Mouse (Mus musculus) forebrain, embryonic 11.5 days (tissue): ENCODE measurements around the gene Ldb2. TPM values are rescaled to one million over a fixed set of nuclear protein-coding genes. Genes with fewer than 3 reads are reported as not detected.

ENCODE experiments used
- ATAC-seq: fragments of 200-750 bp; cut with Nextera tagmentation; replicated peaks from 2 replicates; pipeline ENCODE4 v1.8.0; 2017; ENCODE audit warnings: moderate TSS enrichment; ENCODE audit not compliant: low FRiP score
- DNase-seq: peaks from one replicate; pipeline ENCODE4 v3.0.0-alpha.2; 2017; ENCODE audit warnings: low spot score
- H3K27ac ChIP-seq: fragments of 300-500 bp; sonication (generic); 2 replicates; pipeline ENCODE4 v1.5.1; 2014; ENCODE audit warnings: low read depth, low read length
- H3K27me3 ChIP-seq: fragments of 300-500 bp; sonication (generic); 2 replicates; pipeline ENCODE4 v1.6.1; 2014; ENCODE audit warnings: mild to moderate bottlenecking, low read length, mixed read lengths; ENCODE audit not compliant: control insufficient read depth, insufficient read depth
- H3K36me3 ChIP-seq: fragments of 300-500 bp; sonication (generic); 2 replicates; pipeline ENCODE4 v1.6.1; 2014; ENCODE audit warnings: mild to moderate bottlenecking, low read length, moderate library complexity, mixed read lengths; ENCODE audit not compliant: control insufficient read depth, insufficient read depth
- H3K4me1 ChIP-seq: fragments of 300-500 bp; sonication (generic); replicated peaks from 2 replicates; pipeline ENCODE4 v1.6.1; 2014; ENCODE audit warnings: low read length, mixed read lengths; ENCODE audit not compliant: control insufficient read depth, insufficient read depth
- H3K4me2 ChIP-seq: fragments of 300-500 bp; sonication (generic); 2 replicates; pipeline ENCODE4 v1.6.1; 2014; ENCODE audit warnings: low read depth, mild to moderate bottlenecking, low read length, moderate library complexity, mixed read lengths; ENCODE audit not compliant: severe bottlenecking
- H3K4me3 ChIP-seq: fragments of 300-500 bp; sonication (generic); 2 replicates; pipeline ENCODE4 v1.5.1; 2014; ENCODE audit warnings: low read depth, low read length
- H3K9ac ChIP-seq: fragments of 300-500 bp; sonication (generic); 2 replicates; pipeline ENCODE4 v1.6.1; 2014; ENCODE audit warnings: low read length
- H3K9me3 ChIP-seq: fragments of 300-500 bp; sonication (generic); 2 replicates; pipeline ENCODE4 v1.6.1; 2016; ENCODE audit warnings: low read length, mixed read lengths; ENCODE audit not compliant: control insufficient read depth
- WGBS: fragments of 180-500 bp; shearing (Covaris S2); extraction: QIAGEN DNeasy Blood & Tissue Kit; methylation state at CpG from one replicate; pipeline ENCODE4 v1.1.7; 2014; 5-methylcytosine and 5-hydroxymethylcytosine counted together
- polyA plus RNA-seq: library from polyadenylated mRNA; unstranded; fragments of >200 nt; fragmentation: Nextera tagmentation; extraction: Ambion mirVana; gene quantifications from 2 replicates; pipeline ENCODE4 v1.2.1, GENCODE M21; 2014

The Ldb2 gene
- polyA plus RNA-seq, 1 experiment from 2014 or later = 17.9 TPM

DNA sequence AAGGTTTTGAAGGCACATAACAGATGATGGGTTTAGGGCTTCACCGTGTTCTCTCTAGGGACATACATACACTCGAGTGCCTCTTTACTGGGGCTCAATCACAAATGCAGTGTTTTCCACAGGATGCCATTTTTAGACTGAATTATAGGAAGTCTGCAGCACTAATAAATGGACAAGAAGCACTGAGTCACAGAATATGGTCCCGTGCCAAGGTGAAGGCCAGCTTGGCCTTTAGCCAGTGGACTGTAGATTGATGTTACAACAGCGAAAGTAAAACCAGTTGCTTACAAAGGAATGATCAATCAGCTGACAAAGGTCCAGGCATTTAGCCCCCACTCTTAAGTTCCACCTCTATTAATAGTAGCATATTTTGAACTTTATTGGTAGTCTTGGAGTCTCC is 304.4 kb downstream of the Ldb2 start:
- Histone ChIP-seq H3K4me3 (no peak overlapping the region), H3K4me2 (no peak overlapping the region), H3K4me1 (no peaks in the 10 kb centered on the region), H3K36me3 (no peaks in the 10 kb centered on the region), H3K27ac (no peak overlapping the region), H3K27me3 (no peaks in the 10 kb centered on the region), H3K9me3 (no peaks in the 10 kb centered on the region), H3K9ac (no peak overlapping the region)
- DNase-seq = no peak
- WGBS = 88% methylated on average over 4 of the region's 4 CpGs
- ATAC-seq = no peak

DNA sequence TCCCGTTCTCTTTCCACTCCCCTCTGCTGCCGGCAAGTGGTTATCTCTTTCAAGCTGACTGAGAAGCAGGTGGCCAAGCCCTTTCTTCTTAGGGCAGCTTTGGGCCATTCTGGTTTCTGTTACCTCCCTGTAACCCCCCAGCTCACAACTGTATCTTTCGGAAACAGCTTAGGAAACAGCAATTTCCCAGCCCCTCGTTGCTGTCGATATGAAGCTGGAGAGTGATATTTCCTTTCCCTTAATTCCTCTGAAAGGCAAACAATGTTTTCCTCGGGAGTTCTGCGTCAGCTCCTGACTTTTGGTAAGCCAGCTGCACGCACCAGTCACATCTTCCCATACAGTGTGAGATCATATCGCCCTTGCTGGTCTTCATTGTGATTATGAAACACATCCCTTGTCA is 305.3 kb downstream of the Ldb2 start:
- H3K4me1 ChIP-seq = no peaks in the 10 kb centered on the region
- H3K36me3 ChIP-seq = no peaks in the 10 kb centered on the region
- H3K27me3 ChIP-seq = no peaks in the 10 kb centered on the region
- DNase-seq (no peak), ATAC-seq (no peak)
- no peak overlapping the region for H3K27ac ChIP-seq
- no peaks in the 10 kb centered on the region for H3K9me3 ChIP-seq
- no peak overlapping the region for H3K4me2 ChIP-seq
- no peak overlapping the region for H3K9ac ChIP-seq
- WGBS = 75% methylated on average over 9 of the region's 9 CpGs
- no peak overlapping the region for H3K4me3 ChIP-seq

DNA sequence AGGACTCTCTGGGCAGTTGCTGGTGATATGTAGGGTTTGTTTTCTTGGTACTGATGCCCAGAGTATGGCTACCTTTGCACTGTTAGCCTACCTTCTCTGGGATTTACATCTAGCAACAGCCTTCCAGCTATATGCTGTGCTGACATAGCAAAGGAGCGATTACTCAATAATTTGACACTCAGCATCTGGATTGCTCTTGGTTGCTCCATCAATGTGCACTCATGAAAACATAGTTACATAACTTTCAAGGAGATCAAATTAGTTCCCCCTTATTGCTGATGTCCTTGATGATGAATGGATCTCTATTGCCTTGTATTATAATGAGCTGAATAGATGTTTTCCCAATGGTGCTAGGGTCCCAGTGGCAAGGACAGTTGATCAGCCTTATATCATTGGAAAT is 308.0 kb downstream of the Ldb2 start:
- H3K27me3 ChIP-seq = no peaks in the 10 kb centered on the region
- no peaks in the 10 kb centered on the region for H3K36me3 ChIP-seq
- no peak overlapping the region for H3K9ac ChIP-seq
- no peak overlapping the region for H3K4me2 ChIP-seq
- H3K4me3 ChIP-seq = no peak overlapping the region
- ATAC-seq (no peak), DNase-seq (no peak)
- H3K9me3 ChIP-seq = no peaks in the 10 kb centered on the region
- WGBS = 100% methylated on average over 1 of the region's 1 CpGs
- no peaks in the 10 kb centered on the region for H3K4me1 ChIP-seq
- H3K27ac ChIP-seq = no peak overlapping the region

DNA sequence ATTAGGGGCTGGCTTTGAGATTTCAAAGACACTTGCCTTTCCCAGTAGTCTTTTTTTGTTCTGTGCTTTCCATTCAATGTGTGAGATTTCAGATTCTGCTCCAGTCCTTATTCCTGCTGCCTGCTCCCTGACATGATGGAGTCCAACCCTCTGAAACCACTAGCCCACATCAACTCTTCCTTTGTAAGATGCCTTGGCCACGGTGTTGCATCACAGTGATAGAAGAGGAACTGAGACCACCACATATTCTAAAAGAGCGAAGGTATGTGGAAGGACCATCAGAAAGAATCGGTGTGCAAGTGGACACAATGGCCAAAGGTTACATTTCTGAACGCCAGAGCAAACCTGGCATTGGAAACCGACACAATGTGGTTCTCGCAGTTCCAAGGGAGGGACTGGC is 309.0 kb downstream of the Ldb2 start:
- 92% methylated on average over 6 of the region's 6 CpGs for WGBS
- Histone ChIP-seq H3K27ac (no peak overlapping the region), H3K27me3 (no peaks in the 10 kb centered on the region), H3K9me3 (no peaks in the 10 kb centered on the region), H3K4me2 (no peak overlapping the region), H3K4me1 (no peaks in the 10 kb centered on the region), H3K36me3 (no peaks in the 10 kb centered on the region), H3K9ac (no peak overlapping the region), H3K4me3 (no peak overlapping the region)
- DNase-seq (no peak), ATAC-seq (no peak)

DNA sequence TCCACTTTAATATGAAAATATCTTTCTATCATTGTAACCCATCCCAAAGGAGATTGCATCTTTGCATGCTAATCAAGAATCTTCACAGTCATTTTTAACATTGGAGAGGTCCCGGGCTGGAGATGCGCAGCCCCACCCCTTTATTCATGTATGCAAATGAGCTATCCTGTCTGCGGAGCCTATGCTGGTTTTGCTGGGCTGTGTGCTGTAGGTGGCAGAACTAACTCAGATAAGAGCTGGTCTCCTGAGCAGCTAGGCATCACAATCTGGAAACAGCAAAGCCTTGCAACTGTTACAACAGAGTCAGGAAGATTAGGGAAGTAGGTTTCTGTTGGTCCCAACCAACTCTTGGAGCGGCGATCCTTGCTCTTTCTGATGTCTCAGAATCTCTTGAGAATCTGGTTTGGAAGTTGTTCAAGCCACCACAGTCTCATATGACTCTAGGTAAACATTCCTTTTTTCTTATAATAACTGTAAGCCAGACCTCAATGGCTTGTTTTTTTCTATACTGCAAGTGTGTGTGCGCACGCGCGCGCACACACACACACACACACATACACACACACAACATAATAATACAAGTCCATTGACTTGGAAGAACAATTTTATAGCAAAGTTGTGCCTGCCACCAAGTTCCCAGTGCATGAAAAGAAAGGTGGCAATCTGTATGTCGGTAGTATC is 315.9 kb downstream of the Ldb2 start:
- Histone ChIP-seq H3K9ac (no peak overlapping the region), H3K27me3 (no peaks in the 10 kb centered on the region), H3K27ac (no peak overlapping the region), H3K4me2 (no peak overlapping the region), H3K36me3 (no peaks in the 10 kb centered on the region), H3K9me3 (no peaks in the 10 kb centered on the region), H3K4me1 (no peaks in the 10 kb centered on the region), H3K4me3 (no peak overlapping the region)
- DNase-seq (peak; percentile 48), ATAC-seq (peak; percentile 79)
- WGBS = 69% methylated on average over 11 of the region's 11 CpGs

DNA sequence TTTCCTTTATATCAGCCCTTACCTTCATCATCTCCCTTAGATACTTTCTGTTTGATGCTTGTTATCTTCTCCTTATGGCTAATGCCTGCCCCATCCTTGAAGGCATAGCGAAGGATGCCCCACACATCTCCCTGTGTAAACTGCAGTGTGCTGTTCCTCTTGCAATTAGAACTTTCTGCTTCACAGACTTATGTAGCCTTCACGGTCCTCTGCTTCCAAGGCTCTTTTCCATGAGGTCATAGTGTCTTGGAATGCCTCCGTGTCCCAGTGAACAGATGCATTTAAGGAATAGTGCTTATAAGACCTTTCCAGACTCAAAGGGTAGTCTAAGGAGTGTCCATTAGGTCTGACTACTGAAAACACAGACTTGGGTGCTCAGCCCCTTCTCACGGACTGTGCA is 318.1 kb downstream of the Ldb2 start:
- H3K9ac ChIP-seq = no peak overlapping the region
- no peaks in the 10 kb centered on the region for H3K4me1 ChIP-seq
- no peak for ATAC-seq
- WGBS = 85% methylated on average over 4 of the region's 4 CpGs
- no peak overlapping the region for H3K4me3 ChIP-seq
- H3K36me3 ChIP-seq = no peaks in the 10 kb centered on the region
- no peaks in the 10 kb centered on the region for H3K27me3 ChIP-seq
- H3K4me2 ChIP-seq = no peak overlapping the region
- no peaks in the 10 kb centered on the region for H3K9me3 ChIP-seq
- no peak overlapping the region for H3K27ac ChIP-seq
- DNase-seq = no peak

DNA sequence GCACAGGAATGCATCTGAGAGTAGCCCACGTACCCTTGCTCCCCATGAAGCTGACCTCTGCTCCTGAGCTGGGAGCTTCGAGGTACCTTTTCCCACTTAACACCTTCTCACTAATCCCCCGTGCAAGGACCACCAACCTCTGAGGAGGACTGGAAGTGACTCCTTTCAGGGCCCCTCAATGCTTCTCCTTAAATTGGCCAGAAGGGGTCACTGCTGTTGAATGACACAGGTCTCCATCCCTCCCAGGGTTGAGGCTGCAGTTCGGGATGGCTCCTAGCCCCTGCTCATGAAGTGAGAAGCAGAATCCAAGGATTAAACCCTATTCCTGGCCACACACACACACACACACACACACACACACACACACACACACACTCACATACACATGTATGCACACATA is 323.1 kb downstream of the Ldb2 start:
- 30% methylated on average over 4 of the region's 4 CpGs for WGBS
- Histone ChIP-seq H3K27ac (no peak overlapping the region), H3K27me3 (no peaks in the 10 kb centered on the region), H3K9me3 (no peaks in the 10 kb centered on the region), H3K4me2 (no peak overlapping the region), H3K9ac (no peak overlapping the region), H3K36me3 (no peaks in the 10 kb centered on the region), H3K4me3 (no peak overlapping the region), H3K4me1 (no peaks in the 10 kb centered on the region)
- no peak for DNase-seq
- peak; percentile 40; the same call in 1 of the 2 replicates for ATAC-seq

DNA sequence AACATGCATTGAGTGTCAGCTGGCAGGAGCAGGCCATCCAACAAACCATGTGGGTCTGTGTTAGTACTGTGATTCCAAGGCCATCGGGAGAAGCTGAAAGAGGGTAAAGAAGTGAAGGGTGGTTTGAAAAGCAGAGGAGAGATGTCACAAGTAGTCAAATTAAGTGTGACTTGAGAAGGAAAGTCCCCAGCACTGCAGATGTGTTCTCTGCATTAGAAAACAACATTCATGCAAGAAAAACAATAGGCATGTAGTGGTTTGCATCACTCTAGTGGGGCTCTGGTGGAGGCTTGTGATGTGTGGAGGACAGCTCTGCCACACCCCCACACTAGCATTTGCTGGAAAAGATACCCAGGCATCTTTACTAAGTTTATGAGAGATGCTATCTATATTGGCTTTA is 323.9 kb downstream of the Ldb2 start:
- ATAC-seq (no peak), DNase-seq (no peak)
- Histone ChIP-seq H3K4me1 (no peaks in the 10 kb centered on the region), H3K36me3 (no peaks in the 10 kb centered on the region), H3K4me2 (no peak overlapping the region), H3K4me3 (no peak overlapping the region), H3K27ac (no peak overlapping the region), H3K9me3 (no peaks in the 10 kb centered on the region), H3K9ac (no peak overlapping the region), H3K27me3 (no peaks in the 10 kb centered on the region)
- 93% methylated on average over 1 of the region's 1 CpGs for WGBS
